Mouse (Mus musculus) frontal cortex, adult (tissue): ENCODE data around the gene Gm4792.

Experiments
- ATAC-seq: cut with Nextera tagmentation; 2 replicates; pipeline ENCODE4 v1.9.2; 2017; ENCODE audit warnings: mild to moderate bottlenecking, moderate library complexity, mixed read lengths; ENCODE audit not compliant: low TSS enrichment

The Gm4792 gene

GRCm38 (mm10) chr10:94298471-94298870 is at the start of gene Gm4792:
Gene Gm4792 (minus strand): TSS chr10:94298703.
- no peak for ATAC-seq

GRCm38 (mm10) chr10:94347959-94348358 is 49.5 kb upstream of the Gm4792 start:
- no peak for ATAC-seq

GRCm38 (mm10) chr10:94347296-94347695 is 48.8 kb upstream of the Gm4792 start:
- no peak for ATAC-seq

- ATAC-seq = no peak
Measured at GRCm38 (mm10) chr10:94346596-94346995, 48.1 kb upstream of the Gm4792 start.

- no peak for ATAC-seq
Measured at GRCm38 (mm10) chr10:94345509-94346252, 47.2 kb upstream of the Gm4792 start.

- ATAC-seq = no peak
Measured at GRCm38 (mm10) chr10:94344631-94345417, 46.3 kb upstream of the Gm4792 start.

GRCm38 (mm10) chr10:94343581-94343980 is 45.1 kb upstream of the Gm4792 start:
- ATAC-seq = peak; percentile 89

GRCm38 (mm10) chr10:94342256-94342655 is 43.8 kb upstream of the Gm4792 start:
- no peak for ATAC-seq

- no peak for ATAC-seq
Measured at GRCm38 (mm10) chr10:94341501-94341900, 43.0 kb upstream of the Gm4792 start.

GRCm38 (mm10) chr10:94336071-94336470 is 37.6 kb upstream of the Gm4792 start:
- no peak for ATAC-seq

GRCm38 (mm10) chr10:94335047-94335446 is 36.5 kb upstream of the Gm4792 start:
- ATAC-seq = no peak

GRCm38 (mm10) chr10:94333328-94333727 is 34.8 kb upstream of the Gm4792 start:
- ATAC-seq = no peak

- no peak for ATAC-seq
Measured at GRCm38 (mm10) chr10:94332358-94333137, 34.0 kb upstream of the Gm4792 start.

GRCm38 (mm10) chr10:94329962-94330361 is 31.5 kb upstream of the Gm4792 start:
- ATAC-seq = peak; percentile 62; the same call in 1 of the 2 replicates

GRCm38 (mm10) chr10:94318574-94318973 is 20.1 kb upstream of the Gm4792 start:
- peak; percentile 77 for ATAC-seq

GRCm38 (mm10) chr10:94313146-94313545 is 14.6 kb upstream of the Gm4792 start:
- no peak for ATAC-seq

GRCm38 (mm10) chr10:94312007-94312715 is 13.7 kb upstream of the Gm4792 start:
- ATAC-seq = peak; percentile 82

GRCm38 (mm10) chr10:94311511-94312006 is 13.1 kb upstream of the Gm4792 start, which contains the start of gene Tmcc3:
Gene Tmcc3 (plus strand): TSS chr10:94311949.
- ATAC-seq = peak; percentile 24

GRCm38 (mm10) chr10:94310499-94311267 is 12.2 kb upstream of the Gm4792 start:
- no peak for ATAC-seq

- no peak for ATAC-seq
Measured at GRCm38 (mm10) chr10:94305526-94305925, 7.0 kb upstream of the Gm4792 start.
